Mouse (Mus musculus) large intestine, adult 2 months (tissue): Measurements from ENCODE around the gene Slc1a7. TPM values are rescaled to one million over a fixed set of nuclear protein-coding genes. Genes with fewer than 3 reads are reported as not detected.

Experiments used
- DNase-seq: peaks from one replicate; pipeline ENCODE4 v3.0.0-alpha.2; 2012; ENCODE audit warnings: low read depth, low spot score
- WGBS: fragments of 180-500 bp; shearing (Covaris S2); methylation state at CpG from one replicate; pipeline ENCODE4 v1.1.7; 2018; 5-methylcytosine and 5-hydroxymethylcytosine counted together
- polyA plus RNA-seq: library from polyadenylated mRNA; depleted of rRNA; stranded (reverse); fragments of >200 nt; gene quantifications from 2 replicates; pipeline ENCODE4 v1.2.3, GENCODE M21; 2012

Slc1a7 gene
- polyA plus RNA-seq, 1 experiment = 0.07 TPM

DNA sequence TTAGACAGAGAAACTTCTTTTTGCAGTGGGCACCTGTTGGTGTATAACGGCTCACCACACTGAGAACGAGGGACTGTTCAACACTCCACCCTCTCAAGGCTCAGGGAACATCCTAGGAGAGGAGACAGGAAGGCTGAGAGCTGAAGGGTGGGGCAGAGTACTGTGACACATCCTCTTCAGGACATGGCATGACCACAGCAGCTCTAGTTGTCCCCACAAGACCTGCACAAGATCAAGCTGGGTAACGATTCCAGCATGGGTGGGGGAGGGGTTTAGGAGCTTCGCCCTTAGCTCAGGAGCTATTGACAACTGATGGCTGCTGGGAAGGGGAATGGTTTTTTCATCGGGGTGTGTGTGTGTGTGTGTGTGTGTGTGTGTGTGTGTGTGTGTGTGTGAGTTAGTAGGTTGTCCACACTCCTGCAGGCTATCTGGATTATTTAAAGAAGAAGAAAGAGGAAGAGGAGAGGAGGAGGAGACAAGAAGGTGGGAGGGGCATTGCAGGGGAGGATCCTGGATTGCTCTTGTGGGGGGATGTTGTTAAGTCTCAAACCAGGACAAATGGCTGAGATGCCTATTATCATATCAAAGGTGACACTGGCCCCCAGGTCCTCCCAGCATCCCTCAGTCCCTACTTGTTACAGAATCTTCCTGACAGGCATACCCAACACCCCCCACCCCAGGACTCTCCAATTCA, 1.6 kb upstream of the Slc1a7 start:
- WGBS = 43% methylated on average over 5 of the region's 5 CpGs
- DNase-seq = no peak

DNA sequence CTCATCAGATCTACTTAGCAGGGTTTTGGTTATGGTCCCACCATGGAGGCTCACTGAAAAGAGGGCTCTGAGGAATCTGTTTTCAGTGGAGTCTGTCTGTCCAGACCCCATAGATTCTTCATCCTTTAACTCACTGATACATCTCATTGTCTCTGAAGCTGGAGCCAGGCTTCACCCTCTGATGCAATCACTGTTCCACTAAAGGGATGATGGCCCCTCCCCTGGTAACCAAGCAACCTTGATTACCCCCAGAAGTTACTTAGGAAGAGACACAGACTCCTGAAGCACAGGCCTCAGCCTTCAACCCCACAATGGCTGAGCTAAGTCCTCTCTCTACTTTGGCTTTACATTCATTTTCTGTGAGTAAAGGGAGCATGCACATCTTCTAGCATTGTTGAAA, 1.6 kb downstream of the Slc1a7 start:
- DNase-seq = no peak

DNA sequence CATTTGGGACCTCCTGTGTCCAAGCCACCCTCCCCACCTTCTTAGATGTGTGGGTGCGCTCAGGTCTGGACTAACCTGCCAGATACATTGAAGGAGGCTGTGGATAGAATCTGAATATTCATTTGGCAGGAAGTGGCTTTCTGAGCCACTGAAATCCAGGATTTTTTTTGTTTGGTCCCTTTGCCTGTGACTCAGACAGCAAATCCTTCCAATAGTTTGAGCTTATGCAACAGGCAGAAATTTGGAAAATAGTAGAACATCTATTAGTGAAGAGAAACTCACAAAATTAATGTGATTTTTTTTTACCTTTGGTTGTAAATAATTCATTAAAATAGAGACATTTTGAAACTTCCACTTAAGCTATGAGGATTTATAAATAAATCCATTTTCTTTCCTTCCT, 3.0 kb downstream of the Slc1a7 start:
- WGBS = 81% methylated on average over 1 of the region's 1 CpGs
- no peak for DNase-seq

DNA sequence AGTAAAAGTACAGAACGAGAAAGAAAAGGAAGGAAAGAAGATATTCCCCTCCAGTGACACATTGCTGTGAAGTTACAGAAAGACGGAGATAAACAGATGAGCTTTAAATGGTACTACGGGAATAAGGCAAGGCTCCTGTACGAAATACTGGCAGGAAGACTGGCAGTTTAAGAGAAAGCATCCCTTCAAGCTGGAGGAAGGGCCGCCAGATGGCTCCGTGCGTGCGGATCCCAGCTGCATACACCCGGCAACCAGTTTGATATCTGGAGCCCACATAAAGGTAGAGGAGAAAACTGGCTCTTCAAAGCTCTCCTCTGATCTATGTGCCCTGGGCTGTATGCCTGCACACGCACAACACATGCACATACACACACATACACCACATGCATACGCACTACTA, 6.4 kb downstream of the Slc1a7 start:
- DNase-seq = no peak
- WGBS = 76% methylated on average over 11 of the region's 11 CpGs

DNA sequence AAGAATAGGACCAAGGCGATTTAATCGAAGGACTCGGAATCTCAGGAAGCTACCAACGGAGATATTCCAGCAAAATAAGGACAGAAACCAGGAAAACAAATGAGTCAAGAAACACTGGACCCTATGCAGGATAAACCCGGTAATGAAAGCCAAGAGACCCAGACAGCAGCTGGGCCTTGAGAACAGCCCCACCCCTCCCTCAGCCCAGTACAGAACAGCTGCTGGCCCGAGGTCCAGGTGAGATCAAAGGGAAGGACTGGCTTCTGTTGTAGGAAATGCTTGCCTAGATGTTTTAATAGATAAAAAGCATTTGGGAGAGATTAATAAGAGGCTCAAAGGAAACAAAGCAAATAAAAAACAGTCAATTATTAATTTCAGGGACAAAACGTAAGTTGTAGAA, 6.9 kb downstream of the Slc1a7 start:
- 45% methylated on average over 7 of the region's 7 CpGs for WGBS
- DNase-seq = no peak

DNA sequence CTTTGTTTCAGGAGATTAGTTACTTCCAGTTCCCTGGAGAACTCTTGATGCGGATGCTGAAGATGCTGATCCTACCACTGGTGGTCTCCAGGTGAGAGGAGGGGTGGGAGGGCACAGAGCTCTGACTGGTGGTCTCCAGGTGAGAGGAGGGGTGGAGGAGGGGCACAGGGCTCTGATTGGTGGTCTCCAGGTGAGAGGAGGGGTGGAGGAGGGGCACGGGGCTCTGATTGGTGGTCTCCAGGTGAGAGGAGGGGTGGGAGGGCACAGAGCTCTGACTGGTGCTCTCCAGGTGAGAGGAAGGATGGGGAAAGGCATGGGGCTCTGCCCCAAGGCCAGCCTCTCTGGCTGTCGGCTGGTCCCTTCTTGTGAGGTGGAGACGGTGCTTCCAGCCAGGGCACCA, 9.5 kb downstream of the Slc1a7 start:
- DNase-seq = no peak
- WGBS = 70% methylated on average over 4 of the region's 4 CpGs

DNA sequence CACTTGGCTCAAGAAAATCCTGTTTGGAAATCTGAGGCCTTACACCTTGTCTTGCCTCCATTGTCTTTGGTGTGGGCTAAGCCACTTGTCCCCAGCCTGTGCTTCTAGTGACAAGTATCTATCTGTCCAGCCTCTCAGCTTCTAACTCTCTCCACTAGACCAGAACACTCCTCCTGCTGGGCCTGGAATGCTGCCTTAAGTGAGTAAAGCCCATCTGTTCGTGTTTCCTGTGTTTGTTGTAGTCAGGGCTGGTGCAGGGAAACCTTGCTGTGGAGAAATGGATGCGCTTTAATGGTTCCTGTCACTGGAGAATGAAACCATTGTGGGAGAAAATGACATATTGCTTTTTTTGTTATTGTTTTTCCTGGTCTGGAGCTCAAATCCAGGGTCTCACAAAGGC, 11.4 kb downstream of the Slc1a7 start:
- no peak for DNase-seq
- WGBS = 39% methylated on average over 2 of the region's 2 CpGs

DNA sequence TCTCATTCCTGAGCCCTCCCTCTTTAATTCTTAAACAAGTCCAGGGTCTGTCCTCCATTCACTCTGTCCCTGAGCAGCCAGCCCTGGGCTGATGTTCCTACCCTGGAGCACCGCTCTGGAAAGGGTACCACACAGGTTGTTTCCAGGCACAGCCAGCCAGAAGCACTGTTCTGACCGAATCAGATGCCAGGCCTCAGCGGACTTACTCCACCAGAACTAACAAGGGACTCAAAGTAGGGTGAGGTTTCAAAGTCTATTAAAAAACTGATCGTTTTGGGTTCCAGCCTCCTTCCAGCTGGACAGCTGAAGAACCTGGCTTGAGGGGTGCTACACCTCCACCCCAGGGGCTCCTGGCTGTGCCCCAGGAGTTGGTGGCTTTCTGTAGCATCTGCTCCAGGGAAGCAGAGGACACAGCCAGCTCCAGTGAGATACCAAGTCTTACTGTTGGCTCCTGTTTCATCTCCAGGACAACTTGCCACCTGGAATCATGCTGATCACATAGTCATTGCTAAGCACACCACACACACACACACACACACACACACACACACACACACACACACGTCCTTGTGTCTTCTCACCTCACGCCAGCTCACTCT, 12.0 kb downstream of the Slc1a7 start:
- WGBS = 72% methylated on average over 6 of the region's 6 CpGs
- no peak for DNase-seq

DNA sequence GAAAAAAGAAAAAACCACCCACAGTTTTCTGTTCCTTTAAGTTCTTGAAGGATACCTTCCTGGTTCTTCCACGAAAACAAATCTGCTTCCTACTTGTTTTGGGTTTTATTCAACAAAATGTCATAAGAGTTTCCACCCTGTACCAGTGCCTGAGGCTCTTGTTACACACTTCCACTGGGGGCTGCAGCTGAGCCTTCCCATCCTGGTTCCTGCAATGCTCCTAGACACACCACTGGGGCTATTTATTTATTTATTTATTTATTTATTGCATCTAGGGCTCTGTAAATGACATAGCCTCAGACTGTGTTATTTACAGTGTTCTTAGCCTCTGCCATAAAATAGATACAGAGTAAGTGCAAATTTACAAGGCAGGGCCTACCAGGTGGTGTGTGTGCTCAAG, 15.6 kb downstream of the Slc1a7 start:
- 77% methylated on average over 1 of the region's 1 CpGs for WGBS

DNA sequence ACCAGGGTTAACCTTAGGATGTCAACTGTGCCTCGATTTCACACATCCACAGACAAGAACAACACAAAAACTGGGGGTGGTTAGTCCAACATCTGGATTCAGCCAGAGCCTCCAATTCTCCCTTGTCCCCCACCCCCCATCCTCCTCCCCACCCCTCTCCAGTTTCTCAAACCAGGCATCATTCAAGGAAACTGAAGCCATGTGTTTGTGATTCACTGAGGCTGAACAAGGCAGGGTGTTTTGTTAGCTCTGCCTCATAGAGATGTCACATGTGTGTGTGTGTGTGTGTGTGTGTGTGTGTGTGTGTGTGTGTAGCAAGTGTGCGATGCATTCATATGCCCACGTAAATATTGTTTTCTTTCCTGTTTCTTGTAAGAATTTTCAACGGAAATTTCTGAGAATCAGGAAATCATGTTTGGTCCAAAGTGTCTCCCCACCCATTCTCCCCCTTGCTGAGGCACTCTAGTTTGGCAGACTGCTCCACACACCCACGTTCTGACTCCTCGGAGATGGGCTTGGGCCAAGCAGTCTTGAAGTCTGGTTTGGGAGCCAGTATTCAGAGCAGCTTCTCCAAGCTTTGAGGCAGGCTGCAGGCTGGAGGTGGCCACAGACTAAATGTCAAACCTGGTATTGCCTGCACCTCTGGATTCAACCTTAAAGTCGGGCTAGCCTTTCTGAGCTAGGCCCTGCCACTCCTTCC, 16.3 kb downstream of the Slc1a7 start:
- 48% methylated on average over 7 of the region's 7 CpGs for WGBS
- no peak for DNase-seq

More for the DNA sequence above, 15.6 kb downstream of the Slc1a7 start:
- DNase-seq = no peak

DNA sequence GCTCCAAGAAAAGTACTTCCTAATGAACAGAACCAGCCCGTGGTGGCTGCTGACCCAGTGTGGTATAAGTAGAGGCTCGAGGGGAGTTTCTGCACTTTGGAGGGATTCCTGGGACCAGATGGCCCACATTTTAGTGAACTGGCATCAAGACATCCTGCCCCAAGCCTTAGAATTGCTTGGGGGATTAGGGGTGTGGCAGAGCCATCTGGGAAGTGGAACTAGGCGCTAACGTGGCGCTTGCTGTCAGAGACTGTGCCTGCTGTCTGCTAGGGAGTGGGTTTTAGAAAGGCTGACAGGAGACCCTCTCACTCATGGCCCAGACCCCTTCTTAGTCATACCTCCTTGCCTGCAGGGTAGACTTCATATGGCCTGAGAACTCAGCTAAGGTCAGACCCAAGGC, 17.7 kb downstream of the Slc1a7 start:
- 81% methylated on average over 5 of the region's 5 CpGs for WGBS
- DNase-seq = no peak

DNA sequence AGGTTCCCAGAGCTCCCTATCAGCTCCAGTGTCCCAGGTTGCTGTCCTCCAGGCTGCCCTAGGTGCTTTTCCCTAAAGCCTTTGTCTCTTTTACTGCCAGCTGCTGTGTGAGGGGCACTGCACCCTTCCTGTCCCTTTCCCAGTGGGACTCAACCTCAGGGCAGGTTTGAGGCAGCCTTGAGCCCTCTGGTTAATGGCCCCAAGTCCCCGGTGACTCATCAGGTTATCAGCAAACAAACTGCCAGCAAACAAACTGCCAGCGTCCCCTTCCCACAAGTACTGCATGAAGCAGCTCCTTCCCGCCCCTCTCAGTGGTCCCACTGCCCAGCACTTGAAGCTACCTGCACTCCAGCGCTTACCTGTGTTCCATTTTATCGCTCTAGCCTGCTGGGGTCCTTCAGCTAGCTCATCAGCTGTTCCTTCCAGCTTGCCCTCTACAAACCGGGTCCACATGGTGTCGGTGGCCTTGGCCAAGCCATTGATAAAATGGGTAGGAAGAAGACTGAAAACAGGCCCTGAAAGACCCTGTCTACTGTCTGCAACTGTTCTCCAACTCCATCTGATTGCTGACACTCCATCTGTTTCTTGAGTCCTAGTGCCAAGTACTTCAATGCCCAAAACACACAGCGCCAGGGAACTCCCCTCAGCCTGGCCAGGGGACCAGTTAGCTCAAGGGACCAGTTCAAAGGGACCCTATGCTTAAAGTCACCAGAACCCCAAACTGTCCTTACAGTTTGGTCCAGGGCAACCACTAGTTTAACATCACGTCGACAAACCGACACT, 18.4 kb downstream of the Slc1a7 start:
- 78% methylated on average over 11 of the region's 11 CpGs for WGBS
- DNase-seq = no peak

DNA sequence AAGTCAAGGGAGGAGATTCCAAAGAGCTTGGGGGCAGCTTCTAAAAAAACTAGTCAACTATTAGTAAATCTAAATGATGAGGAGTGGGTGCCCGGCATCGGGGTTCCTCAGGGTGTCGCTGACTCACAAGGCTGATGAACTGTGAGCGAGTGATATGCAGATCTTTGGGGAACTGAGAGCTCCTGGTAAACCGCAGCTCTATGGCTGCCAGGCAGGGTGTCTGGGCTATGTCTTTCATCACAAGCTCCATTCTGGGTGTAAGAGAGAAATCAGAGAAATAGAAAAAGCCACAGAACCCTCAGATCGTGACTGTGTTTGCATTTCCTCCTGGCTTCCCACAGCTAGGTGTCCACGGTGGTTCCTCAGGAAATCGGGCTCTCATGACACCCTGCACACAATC, 20.8 kb downstream of the Slc1a7 start:
- no peak for DNase-seq

DNA sequence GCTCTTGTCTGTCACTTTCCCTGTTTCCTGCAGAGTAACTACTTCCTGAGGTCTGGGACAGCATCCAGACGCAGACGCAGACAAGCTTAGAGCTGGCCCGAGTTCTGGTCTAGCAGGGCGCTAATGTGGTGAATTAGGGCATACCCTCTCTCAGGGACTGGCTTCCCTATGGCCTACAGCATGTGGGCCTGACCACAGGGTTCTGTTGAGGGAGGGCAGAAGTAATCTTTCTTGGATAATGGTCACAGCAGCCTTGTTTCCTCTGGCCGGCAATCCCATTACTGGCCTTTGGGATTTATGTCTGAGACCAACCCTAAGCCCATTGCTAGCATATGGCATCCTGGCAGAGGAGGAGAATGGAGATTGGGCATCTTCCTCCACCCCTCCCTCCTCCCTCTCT, 22.7 kb downstream of the Slc1a7 start:
- DNase-seq = no peak
- 79% methylated on average over 5 of the region's 5 CpGs for WGBS

More for the DNA sequence above, 20.8 kb downstream of the Slc1a7 start:
- 68% methylated on average over 8 of the region's 8 CpGs for WGBS

DNA sequence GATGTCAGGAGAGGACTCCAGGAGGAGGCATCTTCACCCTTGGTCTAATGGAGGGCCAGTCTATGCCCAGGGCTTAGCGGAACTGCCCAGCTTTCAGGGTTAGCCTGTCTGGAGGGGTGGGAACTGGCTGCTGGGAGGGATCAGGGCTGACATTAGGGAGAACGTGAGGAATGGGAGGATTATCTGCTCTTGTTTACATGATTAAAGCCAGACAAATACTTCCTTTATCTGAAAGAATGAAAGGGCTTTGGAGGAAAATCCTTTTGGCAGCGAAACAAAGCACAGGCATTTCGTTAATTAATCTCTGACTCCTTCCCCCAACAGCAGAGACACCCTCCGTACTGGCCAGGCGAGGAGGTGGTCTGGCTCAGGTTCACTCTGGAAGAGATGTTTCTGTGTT, 23.7 kb downstream of the Slc1a7 start:
- 39% methylated on average over 6 of the region's 6 CpGs for WGBS
- no peak for DNase-seq

DNA sequence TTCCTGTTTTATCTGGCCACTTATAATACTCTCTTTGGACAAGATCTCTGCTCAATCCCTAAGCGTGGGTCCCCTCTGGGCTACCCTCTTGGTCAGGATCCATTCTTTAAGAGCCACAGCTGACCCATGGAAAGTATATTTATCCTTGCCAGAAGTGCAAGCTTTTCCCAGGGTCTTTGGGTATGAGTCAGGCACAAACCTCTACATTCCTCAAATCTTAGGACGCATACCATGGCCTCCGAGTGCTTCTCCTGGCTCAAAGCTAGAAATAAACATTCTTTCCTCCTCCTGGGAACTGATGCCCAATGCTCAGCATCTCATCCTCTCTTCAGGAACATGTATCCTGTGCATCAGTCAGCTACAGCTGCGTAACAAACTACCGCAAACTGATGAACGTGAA, 26.9 kb downstream of the Slc1a7 start:
- WGBS = 84% methylated on average over 6 of the region's 6 CpGs
- no peak for DNase-seq

DNA sequence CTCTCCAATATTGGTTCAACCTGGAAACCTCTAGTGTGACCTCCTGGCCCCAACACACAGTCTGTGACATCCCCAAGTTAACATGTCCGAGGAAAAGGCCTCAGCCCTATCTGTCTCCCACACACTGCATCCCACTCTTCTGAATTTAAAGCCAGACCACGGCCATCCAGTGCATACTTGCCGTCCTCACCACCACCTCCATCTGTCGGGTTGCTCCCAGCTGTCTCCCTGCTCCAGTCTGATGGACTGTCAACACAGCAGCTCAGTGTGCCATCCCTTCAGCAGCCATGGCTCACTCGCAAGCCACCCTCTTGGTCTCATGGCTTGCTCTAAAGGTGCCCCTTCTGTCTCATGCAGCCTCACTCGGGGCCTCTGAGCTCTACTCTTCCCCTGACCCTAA, 27.6 kb downstream of the Slc1a7 start:
- no peak for DNase-seq
- WGBS = 84% methylated on average over 6 of the region's 6 CpGs

DNA sequence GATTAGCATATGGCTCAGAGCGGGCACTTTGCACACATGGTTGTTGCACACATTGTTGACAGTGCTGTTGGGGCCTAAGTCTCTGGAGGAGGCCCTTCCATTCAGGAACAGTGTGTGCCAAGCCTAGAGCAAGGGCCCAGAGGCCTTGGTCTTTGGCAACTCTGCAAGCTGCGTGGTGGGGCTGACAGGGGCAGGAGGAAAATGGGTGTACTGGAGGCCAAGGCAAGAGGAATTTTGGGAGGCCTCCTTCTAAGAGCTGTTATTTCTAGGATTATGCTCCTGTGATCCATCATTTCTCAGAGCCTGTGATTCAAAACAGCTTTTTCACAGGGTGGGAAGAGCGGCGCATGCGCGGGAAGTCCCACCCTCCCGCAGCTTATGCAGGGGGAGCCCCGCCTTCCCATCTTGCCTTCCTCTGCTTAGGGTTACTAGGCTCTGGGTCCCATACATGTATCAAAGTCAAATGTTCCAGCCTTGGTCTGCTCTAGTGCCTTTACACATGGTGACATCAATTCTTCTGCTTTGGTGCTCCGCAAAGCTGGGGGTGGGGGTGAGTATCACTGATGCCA, 28.4 kb downstream of the Slc1a7 start:
- no peak for DNase-seq
- WGBS = 81% methylated on average over 9 of the region's 9 CpGs

DNA sequence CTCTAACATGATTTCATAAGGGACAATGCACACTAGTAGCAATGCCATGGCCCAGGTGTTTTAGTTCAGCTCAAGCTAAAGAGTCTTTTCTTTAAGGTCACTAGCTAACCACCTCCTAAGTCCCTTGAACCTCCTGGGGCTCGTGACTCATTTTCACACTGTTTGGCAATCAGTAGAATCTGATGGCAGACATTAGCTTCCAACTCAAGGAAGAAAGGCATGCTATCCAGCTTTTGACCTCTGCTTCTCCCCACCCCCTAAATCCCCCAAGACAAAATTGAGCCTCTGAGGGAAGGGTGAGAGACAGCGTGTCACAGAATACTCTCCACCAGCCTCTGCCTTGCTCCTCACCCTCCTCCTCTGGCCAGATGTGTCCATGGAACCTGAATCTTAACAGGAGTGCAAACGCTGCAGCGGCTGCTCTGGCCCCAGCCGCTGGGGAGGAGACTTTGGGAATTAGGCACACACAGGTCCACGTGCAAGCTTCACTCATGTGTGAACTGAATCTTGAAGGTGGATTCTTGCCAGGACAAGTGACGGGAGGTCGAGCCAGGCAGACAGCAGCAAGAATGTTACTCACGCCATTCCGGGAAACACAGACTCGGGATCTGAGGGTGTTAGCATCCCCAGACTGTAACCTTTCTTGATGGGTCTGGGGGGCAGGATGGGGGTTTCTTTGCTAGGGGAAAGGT, 30.7 kb downstream of the Slc1a7 start:
- 31% methylated on average over 11 of the region's 11 CpGs for WGBS
- no peak for DNase-seq

DNA sequence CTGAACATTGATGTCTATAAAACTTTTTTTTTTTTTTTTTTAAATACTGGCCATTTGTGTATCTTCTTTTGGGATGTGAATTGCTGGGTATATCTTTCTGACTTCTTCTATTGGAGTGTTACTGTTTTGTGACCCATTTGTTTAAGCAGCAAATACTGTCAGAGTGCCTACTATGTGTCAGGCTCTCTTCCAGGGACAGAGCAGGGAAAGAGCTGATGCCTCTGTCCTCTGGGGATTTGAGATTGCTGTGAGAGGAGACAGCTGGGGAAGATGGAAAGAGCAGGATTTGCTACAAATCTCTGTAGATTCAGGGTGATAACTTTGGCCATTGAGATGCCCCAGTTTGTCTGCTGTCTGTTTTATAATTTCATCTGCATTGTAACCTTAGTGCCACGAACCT, 31.2 kb downstream of the Slc1a7 start:
- no peak for DNase-seq
- WGBS = 49% methylated on average over 1 of the region's 1 CpGs
